Mouse (Mus musculus): ENCODE data around the gene Slc12a7.

The Slc12a7 gene

DNA sequence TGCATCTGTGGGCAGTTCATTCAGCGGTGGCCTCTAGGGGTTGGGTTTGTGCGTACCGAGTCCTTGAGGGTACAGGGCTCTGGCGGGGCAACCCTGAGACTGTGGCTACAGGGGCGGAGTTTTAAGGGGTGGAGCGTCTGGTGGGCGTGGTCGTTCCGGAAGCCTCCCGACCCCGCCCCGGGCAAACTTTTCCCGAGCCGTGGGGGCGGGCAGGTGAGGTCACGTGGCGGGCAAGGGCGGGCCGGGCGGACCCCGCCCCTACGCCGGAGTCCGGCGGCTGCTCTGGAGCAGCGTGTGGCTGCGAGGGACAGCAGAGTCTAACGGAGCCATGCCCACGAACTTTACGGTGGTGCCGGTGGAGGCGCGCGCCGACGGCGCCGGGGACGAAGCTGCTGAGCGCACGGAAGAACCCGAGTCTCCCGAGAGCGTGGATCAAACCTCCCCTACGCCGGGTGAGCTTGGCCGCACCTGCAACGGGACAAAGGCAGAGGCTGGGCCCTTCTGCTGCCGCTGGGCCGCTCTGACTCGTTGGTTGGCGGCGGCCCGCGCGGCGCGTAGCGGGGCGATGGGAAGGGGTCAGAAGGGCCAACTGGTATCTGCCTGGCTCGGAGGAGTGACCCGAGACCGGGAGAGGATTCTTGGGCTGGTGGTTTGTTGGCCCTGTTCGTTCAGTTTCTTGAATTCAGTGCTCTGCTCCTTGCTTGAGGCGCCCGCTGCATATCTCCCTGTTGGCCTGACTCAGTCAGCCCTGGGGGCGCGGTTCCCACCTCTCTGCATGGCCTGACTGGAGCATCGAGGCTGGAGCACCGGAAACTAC is 30.8 kb downstream of the Slc12a7 start:
- peak; percentile 85 to 92 for DNase-seq

DNA sequence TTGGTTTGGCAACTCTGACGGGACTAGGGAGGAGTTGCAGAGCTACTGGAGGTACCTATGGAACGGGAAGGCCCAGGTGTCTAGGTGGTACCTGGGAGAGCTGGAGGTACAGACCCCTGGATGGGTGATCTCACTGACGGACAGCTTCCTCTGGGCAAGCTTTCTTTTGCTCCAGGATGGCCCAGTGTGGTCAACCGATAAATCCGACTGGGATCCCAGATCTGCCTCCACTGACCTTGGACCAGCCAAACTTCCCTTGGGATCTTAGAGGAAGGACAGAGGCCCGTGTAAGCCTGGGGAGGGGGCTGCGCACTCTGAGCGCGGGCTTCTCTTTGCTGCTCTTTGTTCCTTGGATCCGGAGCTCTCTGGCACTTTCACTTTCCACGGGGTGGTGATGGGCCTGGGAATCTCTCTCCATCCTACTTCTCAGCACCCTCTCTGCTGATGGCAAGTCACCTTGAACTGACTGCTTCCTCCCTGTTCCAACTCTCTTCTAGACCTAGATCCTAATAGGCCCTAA is 31.4 kb downstream of the Slc12a7 start:
- DNase-seq: no peak

DNA sequence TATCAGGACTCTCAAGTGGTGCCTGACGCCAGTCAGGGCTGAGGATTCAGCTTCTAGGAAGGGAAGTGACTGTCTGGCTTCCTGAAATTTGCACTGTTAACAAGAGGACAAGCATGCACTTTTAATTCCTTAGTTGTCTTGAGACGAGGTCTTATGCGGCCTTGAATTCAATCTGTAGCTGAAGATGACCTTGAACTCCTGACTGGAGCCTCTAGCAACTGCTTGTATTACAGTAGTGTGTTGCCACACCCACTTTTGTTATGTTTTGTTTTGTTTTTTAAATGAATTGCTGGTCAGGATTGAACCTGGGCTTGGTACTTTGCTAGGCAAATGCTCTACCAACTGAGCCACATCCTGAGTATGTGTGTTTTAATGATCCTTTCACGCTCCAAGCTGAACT is 32.5 kb downstream of the Slc12a7 start:
- DNase-seq: no peak

DNA sequence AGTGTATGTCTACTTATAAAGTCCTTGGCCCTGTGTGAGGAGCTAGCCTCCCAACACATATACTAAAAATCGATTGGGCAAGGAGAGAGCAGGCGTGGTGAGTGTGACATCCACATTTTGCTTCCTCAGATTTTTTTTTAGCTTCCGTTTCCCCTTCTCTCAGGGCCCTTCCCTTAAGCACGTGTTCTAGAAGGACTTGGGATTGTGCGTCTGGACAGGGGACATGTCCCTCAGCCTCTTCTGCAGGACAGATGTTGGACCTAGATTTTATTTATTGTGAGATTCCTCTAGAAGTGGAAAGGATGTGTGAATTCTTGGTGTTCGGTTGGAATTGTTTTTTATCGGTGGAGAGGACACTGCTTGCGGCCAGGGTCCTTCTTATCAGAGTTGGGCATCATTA is 34.3 kb downstream of the Slc12a7 start:
- no peak for DNase-seq

DNA sequence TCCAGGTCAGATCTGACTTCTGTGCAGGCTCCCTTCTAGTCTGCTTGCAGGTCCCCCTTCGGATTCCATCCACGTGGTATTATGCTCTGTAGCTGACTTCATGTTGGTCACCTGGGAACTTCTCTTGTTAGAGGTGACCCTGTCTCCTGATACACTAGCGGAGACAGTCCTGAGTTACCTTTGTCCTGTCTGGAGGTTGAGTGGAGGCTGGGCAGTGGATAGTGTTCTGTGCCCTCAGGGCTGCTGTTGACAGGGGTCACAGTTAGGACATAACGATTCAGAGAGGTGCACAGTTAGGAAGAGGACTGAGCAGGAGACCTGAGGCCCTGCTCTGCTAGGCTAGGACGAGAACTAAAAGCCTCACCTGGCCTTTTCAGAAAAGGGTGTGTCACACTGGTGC is 34.9 kb downstream of the Slc12a7 start:
- DNase-seq: no peak

DNA sequence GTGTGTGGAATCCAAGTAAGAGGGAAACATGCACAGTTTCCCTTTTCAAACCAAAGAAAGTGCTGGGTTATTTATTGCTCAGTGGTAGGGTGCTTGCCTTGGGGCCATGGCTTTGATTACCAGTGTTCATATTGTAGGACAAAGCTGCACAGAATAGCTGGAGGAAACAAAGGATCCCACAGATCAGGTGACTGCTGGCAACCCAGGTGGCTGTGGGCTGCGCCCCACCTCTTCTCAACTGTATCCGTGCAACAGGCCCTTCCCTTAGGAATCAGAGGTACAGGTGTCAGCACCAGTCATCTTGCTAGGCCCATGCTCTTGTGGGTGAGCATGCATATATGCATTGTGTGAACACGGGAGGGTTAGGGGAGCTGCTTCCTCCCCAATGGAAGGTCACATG is 35.4 kb downstream of the Slc12a7 start:
- no peak for DNase-seq

DNA sequence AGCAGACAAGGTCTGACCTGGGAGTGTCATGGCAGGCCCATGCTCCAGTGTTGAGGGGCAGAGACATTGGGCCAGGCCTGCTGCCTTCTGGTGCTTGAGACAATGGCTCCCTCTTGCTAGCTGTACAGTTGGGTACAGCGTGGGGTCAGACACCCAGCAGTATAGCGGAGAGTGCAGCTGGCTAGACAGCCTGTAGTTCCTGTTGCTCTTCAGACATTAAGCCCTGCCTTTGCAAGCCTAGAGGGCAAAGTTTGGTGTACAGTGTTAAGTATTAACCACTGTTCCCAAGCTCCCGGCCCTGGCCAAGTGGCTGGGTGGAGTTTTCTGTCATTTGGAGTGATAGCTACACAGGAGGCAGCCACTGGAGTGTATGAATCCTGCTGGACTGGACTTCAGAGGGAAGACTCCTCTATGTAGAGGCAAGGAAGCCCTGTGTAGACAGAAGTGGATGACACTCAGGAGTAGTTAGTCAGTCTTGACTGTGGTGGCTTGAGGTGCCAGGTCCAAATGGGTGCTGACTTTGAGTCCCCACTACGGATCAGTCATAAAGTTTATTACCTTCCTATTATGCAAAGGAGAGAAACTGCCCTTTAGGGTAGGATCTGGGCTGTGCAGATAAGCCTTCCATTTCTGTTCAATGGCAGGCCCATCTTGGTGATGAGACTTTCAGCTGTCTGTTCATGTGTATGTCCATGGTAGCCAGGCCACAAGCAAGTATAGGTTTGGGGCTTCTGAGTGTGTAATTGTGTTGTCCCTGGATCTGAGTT is 37.2 kb downstream of the Slc12a7 start:
- no peak for DNase-seq

DNA sequence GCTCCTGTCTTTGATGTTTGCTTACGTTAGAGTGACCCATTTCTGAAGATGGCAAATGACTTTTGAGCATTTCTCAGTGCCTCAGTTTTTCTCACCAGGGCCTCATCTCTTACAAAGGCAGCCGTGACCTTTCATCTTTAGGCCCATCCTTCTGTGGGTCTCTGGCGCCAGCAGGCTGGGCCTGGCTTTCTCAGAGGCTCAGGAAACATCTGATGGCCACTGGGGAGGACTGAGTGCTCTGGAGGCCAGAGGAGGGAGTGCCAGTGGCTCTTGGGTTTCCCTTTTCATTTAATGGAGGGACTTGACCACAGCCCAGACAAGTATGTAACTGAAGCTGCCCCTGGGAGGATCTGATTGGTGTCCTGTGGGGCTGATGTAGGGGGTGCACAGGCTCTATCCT is 38.2 kb downstream of the Slc12a7 start:
- DNase-seq: no peak

DNA sequence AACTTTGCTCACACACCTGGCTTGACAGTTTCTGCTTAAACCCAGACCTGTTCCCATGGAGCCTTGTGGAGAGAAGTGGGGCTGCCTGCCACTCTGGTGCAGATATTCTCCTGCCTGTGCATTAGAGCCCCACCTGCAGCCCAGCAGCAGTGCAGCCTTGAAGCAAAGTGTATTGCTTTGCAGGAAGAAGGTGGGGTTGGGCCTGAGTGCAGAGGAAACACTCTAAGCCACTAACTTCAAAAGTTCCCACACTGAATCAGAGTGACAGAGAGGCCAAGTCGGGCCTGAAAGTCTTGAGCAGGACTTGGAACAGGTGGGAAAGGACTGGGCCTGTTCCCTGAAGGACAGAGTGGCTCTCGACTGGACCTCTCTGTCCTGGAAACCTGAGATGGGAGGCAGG is 39.8 kb downstream of the Slc12a7 start:
- DNase-seq: no peak

DNA sequence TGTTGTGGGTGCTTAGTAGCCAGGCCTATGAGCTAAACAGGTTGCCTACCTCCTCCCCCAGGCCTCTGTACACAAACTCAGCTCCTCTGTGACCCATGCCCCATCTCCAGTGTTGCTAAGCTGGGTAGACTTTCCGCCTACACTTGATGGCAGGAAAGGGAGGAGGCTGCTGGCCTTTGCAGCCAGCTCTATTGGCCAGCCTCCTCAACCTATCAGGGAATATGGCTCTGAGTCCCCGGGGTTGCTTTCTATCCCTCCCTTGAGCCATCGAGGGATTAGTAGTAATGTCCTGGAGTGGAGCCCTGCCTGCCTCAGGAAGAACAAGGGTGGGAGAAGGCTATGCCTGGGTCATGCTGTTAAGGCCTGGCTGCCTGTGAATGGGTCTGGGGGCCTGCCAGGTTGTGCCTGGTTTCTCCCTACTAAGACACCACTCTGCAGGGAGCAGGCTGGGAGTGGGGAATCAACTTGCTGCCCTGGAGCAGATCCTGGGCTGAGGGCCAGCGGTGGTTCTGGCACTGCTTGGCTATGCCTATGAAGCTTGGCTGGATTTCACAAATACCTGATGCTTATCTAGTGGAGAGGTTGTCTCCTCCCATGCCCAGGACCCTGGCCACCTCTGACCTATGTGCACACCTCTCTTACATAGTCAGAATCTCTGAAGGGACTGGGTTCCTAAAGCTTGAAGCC is 40.8 kb downstream of the Slc12a7 start:
- no peak for DNase-seq

DNA sequence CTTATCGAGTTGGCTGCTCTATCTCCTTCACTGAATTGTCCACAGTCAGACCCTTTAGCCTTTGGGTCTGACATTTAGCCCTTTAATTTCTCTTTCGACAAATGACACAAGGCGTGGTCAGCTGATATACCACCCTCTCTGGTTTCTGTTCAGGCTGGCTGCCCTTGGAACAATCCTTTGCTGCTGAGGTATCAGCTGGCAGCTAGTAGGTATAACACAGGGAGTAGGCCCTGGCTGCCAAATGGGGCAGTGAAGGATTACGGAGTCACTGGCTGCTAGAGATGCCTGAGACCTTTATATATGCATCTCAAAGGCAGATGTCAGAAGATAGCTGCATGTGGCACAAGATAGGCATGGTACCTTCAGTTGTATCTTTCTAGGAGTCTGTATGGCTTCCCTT is 42.9 kb downstream of the Slc12a7 start:
- DNase-seq: no peak

DNA sequence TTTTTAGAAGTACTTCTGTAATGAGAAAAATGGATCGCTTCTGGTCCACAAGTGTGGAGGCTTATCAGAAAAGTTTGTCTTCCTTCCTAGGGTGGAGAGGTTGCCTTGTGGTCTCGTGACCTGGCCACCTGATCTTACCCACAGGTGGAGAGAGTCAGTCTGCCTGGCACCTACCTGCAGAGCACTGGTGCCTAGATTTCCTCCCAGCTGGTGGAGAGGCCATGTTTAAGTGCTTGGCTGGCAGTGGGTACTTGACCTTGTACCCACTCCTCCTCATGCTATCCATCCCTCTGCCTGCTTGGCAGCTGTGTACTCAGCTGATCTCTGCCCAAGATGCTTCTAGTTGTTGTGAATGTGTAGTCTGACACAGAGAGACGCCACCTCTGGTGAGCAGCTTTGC is 44.7 kb downstream of the Slc12a7 start:
- no peak for DNase-seq

DNA sequence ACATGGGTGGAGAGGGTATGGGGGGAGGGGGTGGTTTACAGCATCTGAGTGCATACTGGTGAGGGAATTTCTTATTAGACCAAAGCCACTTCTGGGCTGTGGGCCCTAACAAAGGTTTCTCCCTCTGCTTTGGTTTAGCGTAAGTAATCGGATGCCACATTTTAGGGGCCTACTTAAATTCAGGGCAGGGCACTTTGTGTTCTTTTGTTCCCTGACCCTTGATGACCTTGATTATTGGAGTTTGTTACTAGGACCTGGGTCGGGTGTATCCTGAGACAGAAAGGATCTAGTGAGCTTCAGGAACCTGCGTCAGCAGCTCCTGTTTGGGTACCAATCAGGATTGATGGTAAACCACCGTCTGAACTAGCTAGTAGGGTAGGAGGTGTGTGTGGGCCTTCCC is 49.6 kb downstream of the Slc12a7 start:
- no peak for DNase-seq

DNA sequence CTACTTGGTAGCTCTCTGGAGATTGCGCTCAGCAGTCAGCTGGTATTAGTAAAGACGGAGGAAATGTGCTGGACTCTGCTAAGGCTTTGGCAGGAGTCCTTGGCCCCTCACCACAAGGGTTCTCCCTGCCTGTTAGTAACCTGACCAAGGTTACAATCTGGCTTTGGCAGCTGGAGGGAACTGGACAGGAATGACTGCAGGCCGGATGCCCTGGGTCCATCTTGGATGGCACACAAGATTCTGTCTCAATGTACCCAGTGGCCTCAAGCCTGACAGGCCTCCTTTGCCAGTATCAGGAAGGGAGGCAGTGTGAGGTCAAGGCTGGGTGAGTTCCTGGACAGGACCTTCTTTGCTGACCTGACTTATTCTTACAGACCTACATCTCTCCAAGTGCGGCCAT is 59.3 kb downstream of the Slc12a7 start:
- DNase-seq: no peak

DNA sequence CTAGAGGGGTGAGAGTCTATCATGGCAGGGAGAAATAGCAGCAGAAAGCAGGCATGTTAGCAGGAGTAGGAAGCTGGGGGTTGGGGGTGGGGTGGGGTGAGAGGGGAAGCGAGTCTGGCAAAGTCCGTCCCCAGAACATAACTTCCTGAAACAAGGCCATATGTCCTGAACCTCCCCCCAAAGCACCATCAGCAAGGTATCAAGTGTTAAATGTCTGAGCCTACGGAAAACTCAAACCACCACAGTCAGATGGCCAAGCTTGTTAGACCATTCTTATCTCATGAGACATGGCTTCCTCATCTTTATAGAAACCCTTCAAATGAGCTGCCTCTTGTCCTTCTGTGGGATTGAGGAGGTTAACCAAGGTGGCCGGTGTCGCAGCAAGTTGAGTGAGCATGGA is 60.3 kb downstream of the Slc12a7 start:
- no peak for DNase-seq

DNA sequence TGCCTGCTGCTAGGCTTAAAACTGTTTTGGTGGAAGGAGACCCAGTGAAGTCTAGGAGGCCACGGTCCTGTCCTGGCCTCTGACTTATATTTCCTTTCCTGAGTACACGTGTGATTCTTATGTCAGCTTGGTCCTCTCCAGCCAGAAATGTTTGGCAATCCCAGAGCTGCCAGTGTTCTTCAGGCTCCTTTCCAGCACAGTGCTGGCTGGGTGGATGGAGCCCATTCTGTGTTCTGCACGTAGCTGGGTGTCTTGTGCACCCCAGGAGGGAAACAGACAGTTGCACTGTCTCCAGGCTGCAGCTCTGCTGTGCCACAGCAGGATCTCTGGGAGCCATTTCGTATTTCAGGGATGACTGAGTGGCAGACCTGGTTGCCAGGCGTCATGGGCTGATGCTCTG is 66.2 kb downstream of the Slc12a7 start:
- no peak for DNase-seq

DNA sequence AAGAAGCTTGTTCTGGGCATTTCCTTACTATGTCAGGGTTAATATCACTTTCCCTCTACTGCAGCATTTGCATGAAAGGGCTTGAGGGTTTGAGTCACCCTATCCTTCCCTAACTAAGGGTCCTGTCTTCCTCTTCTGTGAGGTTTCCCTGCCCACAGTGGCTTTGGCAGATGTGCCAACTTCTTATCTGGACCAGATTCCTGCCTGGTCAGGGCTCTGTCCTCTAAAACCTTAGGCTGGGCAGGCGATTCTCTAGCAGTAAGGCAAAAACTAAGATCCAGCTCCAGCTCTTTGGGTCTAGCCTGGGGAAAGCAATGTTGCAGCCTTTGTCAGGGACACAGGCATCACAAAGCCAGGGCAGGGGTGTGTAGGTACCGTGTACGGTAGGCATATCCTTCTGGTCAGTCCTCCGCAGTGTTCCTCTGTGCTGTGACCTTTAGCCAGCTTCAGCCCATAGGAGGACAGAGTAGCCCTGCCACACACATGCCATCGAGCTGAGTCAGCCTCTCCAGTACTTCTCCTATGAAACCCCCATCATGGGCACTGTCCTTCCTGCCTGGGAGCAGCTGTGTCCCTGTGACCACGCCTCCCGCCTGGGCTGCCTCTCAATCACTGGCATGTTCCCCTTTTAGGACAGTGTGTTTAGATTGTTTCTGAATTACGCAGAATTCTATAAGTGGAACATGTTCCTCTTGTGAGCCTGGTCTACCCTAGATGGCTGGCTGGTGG is 70.7 kb downstream of the Slc12a7 start:
- DNase-seq: peak; percentile 19 to 20

DNA sequence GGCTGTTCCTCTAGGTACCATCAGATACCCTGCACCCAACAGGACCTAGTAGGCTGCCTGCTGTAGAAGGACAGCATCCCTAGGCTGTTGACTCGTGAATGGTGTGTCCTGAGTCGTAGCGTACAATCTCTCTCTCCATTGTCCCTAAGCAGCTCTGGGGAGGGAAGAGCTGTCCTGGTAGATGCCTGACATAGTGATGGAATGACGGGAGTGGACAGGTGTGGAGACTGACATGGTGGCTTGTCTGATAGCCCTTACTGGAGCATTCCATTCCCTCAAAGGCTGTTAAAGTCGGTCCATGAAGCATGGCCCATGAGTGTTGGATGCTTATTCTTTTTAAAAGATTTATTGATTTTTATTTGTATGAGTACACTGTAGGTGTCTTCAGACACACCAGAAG is 72.0 kb downstream of the Slc12a7 start:
- DNase-seq: no peak

DNA sequence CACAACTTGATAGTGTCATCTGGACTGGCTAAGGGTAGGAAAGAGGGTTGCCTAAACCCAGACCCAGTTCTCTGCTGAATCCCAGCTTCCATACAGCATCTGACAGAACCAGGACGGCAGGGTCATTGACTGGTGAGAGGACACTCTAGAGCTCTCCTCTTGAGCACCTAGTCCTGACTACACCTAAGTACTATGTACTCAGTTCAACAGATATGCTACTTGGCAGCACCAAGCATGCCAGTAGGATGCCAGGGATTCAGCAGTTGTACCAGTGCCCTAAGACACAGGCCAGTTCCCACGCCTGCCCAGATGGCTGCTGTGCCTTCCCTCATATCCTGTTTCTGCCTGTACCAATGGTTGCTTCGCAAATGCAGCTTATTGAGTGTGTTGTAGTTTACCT is 80.0 kb downstream of the Slc12a7 start:
- DNase-seq: no peak

DNA sequence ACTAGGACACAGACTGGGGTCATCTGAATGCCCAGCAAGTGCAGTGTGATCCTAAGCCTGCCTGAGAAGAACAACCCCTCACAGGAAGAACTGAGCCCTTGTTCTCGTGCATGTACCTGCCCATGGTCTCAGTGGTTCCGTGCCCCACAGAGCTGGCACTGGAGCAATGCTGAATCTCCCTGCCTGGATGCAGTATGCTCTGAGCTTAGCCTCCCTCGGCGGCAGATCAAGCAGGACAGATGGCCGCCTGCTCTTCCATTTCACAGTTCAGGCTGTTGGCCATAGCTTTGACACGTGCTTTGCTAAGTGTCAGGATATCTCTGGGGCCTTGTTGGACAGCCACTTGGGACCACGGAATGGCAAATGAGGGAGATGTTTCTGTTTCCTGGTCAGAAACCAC is 81.3 kb downstream of the Slc12a7 start:
- no peak for DNase-seq

DNA sequence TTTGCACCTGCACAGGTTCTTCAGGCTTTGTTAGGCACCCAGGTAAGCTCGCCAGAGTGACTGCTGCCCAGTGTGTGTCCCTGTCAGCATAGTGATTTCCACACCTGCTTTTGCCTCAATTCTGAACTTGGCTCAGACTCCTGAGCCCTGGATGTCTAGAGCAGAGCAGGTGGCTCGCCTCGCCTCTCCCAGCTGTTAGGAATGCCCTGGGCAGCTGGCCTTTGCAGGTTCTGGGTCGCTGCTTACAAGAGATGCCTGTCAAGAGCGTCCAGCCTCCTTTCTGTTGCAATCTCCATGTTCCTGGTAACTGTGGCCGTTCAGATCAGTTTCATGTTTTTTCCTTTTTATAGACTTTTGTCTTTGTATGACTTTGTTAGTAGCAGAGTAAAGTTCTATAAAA is 83.4 kb downstream of the Slc12a7 start:
- no peak for DNase-seq

DNA sequence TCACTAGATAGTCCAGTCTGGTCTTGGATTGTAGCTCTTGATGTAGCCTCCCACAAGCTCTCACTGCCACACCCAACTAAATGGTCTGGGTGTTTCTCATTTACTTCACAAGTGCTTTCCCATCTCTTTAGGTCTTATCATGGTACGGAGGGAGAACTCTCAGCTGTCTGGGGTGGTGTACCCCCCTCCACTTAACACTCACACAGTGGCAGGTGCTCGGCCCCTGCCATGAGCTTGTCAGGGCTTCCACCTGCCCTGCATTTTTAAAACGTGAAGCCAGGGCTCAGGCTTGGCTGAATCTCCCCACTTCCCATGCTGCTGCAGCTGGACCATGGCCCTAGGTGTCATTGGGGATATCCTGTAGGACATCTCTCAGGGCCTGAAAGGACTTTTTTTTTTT is 86.0 kb downstream of the Slc12a7 start:
- DNase-seq: no peak

DNA sequence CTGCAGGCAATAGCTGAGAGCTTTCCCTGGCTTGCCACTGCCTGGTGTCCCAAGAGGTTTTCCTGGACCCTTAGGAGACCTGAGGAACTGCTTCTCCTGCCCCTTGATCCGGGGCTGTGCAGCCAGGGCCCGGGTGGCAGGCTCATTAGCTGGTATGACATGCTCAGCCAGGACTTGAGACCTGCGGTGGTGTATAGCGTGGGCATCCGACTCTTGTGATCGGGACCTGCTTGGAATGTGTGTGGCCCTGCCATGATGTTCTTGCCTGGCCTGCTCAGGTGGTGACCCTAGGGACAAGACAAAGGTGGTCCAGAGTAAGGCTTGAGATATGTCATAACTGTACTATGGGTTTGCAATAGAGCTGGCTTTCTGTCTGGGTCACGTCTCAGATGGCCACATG is 88.4 kb downstream of the Slc12a7 start:
- DNase-seq: no peak
